Mouse (Mus musculus): ENCODE measurements around the gene Foxa2. TPM values are rescaled to one million over a fixed set of nuclear protein-coding genes. Genes with fewer than 3 reads are reported as not detected.

Foxa2 gene
- polyA plus RNA-seq, 1 experiment from 2014 or later, result 8.3 TPM

GRCm38 (mm10) chr2:148042126-148042640 lies 4.6 kb downstream of the Foxa2 start:
- 25% methylated on average over 3 of the region's 3 CpGs for WGBS
- no peak for ATAC-seq (ENCODE audit: insufficient read depth, low FRiP score)
- H3K27ac ChIP-seq (ENCODE audit: low read length), result no peak overlapping the region
- no peaks in the 10 kb centered on the region for H3K9me3 ChIP-seq (replicated peaks; ENCODE audit: control insufficient read depth, low read length)
- peaks cover 5% of the 10 kb centered on the region; the same call in 1 of the 2 replicates for H3K4me1 ChIP-seq (ENCODE audit: control insufficient read depth, insufficient read depth, low read length)
- no peak overlapping the region for H3K9ac ChIP-seq (ENCODE audit: low read length)
- no peaks in the 10 kb centered on the region for H3K36me3 ChIP-seq (ENCODE audit: control insufficient read depth, insufficient read depth, low read length)
- peaks cover 79% of the 10 kb centered on the region for H3K27me3 ChIP-seq (ENCODE audit: control insufficient read depth, insufficient read depth, low read length)
- H3K4me3 ChIP-seq (replicated peaks; ENCODE audit: low read length), result no peak overlapping the region; the same call in 1 of the 2 replicates
- peak overlapping the region; percentile 68 for H3K4me2 ChIP-seq (ENCODE audit: low read depth, low read length)

GRCm38 (mm10) chr2:148041381-148041780 lies 5.4 kb downstream of the Foxa2 start:
- H3K4me1 ChIP-seq (ENCODE audit: control insufficient read depth, insufficient read depth, low read length), result peaks cover 5% of the 10 kb centered on the region; the same call in 1 of the 2 replicates
- H3K4me3 ChIP-seq (replicated peaks; ENCODE audit: low read length), result no peak overlapping the region
- H3K27me3 ChIP-seq (ENCODE audit: control insufficient read depth, insufficient read depth, low read length), result peaks cover 80% of the 10 kb centered on the region
- H3K27ac ChIP-seq (ENCODE audit: low read length), result peak overlapping the region; percentile 89; the same call in 1 of the 2 replicates
- no peak for ATAC-seq (ENCODE audit: insufficient read depth, low FRiP score)
- no peaks in the 10 kb centered on the region for H3K36me3 ChIP-seq (ENCODE audit: control insufficient read depth, insufficient read depth, low read length)
- H3K4me2 ChIP-seq (ENCODE audit: low read depth, low read length), result peak overlapping the region; percentile 51
- H3K9ac ChIP-seq (ENCODE audit: low read length), result no peak overlapping the region
- H3K9me3 ChIP-seq (replicated peaks; ENCODE audit: control insufficient read depth, low read length), result no peaks in the 10 kb centered on the region
- 19% methylated on average over 5 of the region's 5 CpGs for WGBS

GRCm38 (mm10) chr2:148040236-148041121 lies 6.3 kb downstream of the Foxa2 start:
- peaks cover 3% of the 10 kb centered on the region; the same call in 1 of the 2 replicates for H3K4me1 ChIP-seq (ENCODE audit: control insufficient read depth, insufficient read depth, low read length)
- WGBS, result 1% methylated on average over 37 of the region's 37 CpGs
- peak overlapping the region; percentile 80 for H3K9ac ChIP-seq (ENCODE audit: low read length)
- no peaks in the 10 kb centered on the region for H3K9me3 ChIP-seq (replicated peaks; ENCODE audit: control insufficient read depth, low read length)
- peak overlapping the region; percentile 51 for H3K4me2 ChIP-seq (ENCODE audit: low read depth, low read length)
- peak overlapping the region; percentile 49 for H3K4me3 ChIP-seq (replicated peaks; ENCODE audit: low read length)
- ATAC-seq (ENCODE audit: insufficient read depth, low FRiP score), result 0 out of 2 replicates have a peak, but pooled peaks have one; percentile 2
- H3K27me3 ChIP-seq (ENCODE audit: control insufficient read depth, insufficient read depth, low read length), result peaks cover 75% of the 10 kb centered on the region
- peak overlapping the region; percentile 89 for H3K27ac ChIP-seq (ENCODE audit: low read length)
- H3K36me3 ChIP-seq (ENCODE audit: control insufficient read depth, insufficient read depth, low read length), result no peaks in the 10 kb centered on the region

- peak overlapping the region; percentile 49 for H3K4me3 ChIP-seq (replicated peaks; ENCODE audit: low read length)
These were observed 7.2 kb downstream of the Foxa2 start for GRCm38 (mm10) chr2:148039351-148040235.

GRCm38 (mm10) chr2:148038366-148039310 lies 8.1 kb downstream of the Foxa2 start:
- Histone ChIP-seq H3K9me3 (replicated peaks; ENCODE audit: control insufficient read depth, low read length) (no peaks in the 10 kb centered on the region), H3K4me3 (replicated peaks; ENCODE audit: low read length) (peak overlapping the region; percentile 49), H3K27ac (ENCODE audit: low read length) (peak overlapping the region; percentile 89), H3K27me3 (ENCODE audit: control insufficient read depth, insufficient read depth, low read length) (peaks cover 78% of the 10 kb centered on the region), H3K4me1 (ENCODE audit: control insufficient read depth, insufficient read depth, low read length) (no peaks in the 10 kb centered on the region), H3K9ac (ENCODE audit: low read length) (peak overlapping the region; percentile 80), H3K36me3 (ENCODE audit: control insufficient read depth, insufficient read depth, low read length) (no peaks in the 10 kb centered on the region), H3K4me2 (ENCODE audit: low read depth, low read length) (peak overlapping the region; percentile 51)
- ATAC-seq (ENCODE audit: insufficient read depth, low FRiP score), result no peak
- WGBS, result 2% methylated on average over 42 of the region's 42 CpGs

More at GRCm38 (mm10) chr2:148039351-148040235, 7.2 kb downstream of the Foxa2 start:
- H3K4me2 ChIP-seq (ENCODE audit: low read depth, low read length), result peak overlapping the region; percentile 51
- 1% methylated on average over 53 of the region's 53 CpGs for WGBS
- peak overlapping the region; percentile 80 for H3K9ac ChIP-seq (ENCODE audit: low read length)
- H3K27ac ChIP-seq (ENCODE audit: low read length), result peak overlapping the region; percentile 89
- H3K36me3 ChIP-seq (ENCODE audit: control insufficient read depth, insufficient read depth, low read length), result no peaks in the 10 kb centered on the region
- no peaks in the 10 kb centered on the region for H3K9me3 ChIP-seq (replicated peaks; ENCODE audit: control insufficient read depth, low read length)
- no peaks in the 10 kb centered on the region for H3K4me1 ChIP-seq (ENCODE audit: control insufficient read depth, insufficient read depth, low read length)
- ATAC-seq (ENCODE audit: insufficient read depth, low FRiP score), result peak; percentile 29; the same call in 1 of the 2 replicates
- H3K27me3 ChIP-seq (ENCODE audit: control insufficient read depth, insufficient read depth, low read length), result peaks cover 77% of the 10 kb centered on the region

GRCm38 (mm10) chr2:148036611-148037160 lies 10.1 kb downstream of the Foxa2 start:
- WGBS, result 10% methylated on average over 4 of the region's 4 CpGs
- ATAC-seq (ENCODE audit: insufficient read depth, low FRiP score), result no peak

GRCm38 (mm10) chr2:148030991-148031675 lies 15.6 kb downstream of the Foxa2 start:
- Histone ChIP-seq H3K4me1 (ENCODE audit: control insufficient read depth, insufficient read depth, low read length) (no peaks in the 10 kb centered on the region), H3K36me3 (ENCODE audit: control insufficient read depth, insufficient read depth, low read length) (no peaks in the 10 kb centered on the region), H3K27me3 (ENCODE audit: control insufficient read depth, insufficient read depth, low read length) (peaks cover 38% of the 10 kb centered on the region), H3K9me3 (replicated peaks; ENCODE audit: control insufficient read depth, low read length) (no peaks in the 10 kb centered on the region), H3K27ac (ENCODE audit: low read length) (no peak overlapping the region), H3K9ac (ENCODE audit: low read length) (no peak overlapping the region), H3K4me2 (ENCODE audit: low read depth, low read length) (peak overlapping the region; percentile 32), H3K4me3 (replicated peaks; ENCODE audit: low read length) (no peak overlapping the region; the same call in 1 of the 2 replicates)
- no peak for ATAC-seq (ENCODE audit: insufficient read depth, low FRiP score)
- WGBS, result 14% methylated on average over 6 of the region's 6 CpGs

More at GRCm38 (mm10) chr2:148036611-148037160, 10.1 kb downstream of the Foxa2 start:
- no peak overlapping the region for H3K27ac ChIP-seq (ENCODE audit: low read length)
- peaks cover 75% of the 10 kb centered on the region for H3K27me3 ChIP-seq (ENCODE audit: control insufficient read depth, insufficient read depth, low read length)
- H3K36me3 ChIP-seq (ENCODE audit: control insufficient read depth, insufficient read depth, low read length), result no peaks in the 10 kb centered on the region
- H3K9ac ChIP-seq (ENCODE audit: low read length), result peak overlapping the region; percentile 38; the same call in 1 of the 2 replicates
- H3K4me2 ChIP-seq (ENCODE audit: low read depth, low read length), result peak overlapping the region; percentile 51
- H3K9me3 ChIP-seq (replicated peaks; ENCODE audit: control insufficient read depth, low read length), result no peaks in the 10 kb centered on the region
- H3K4me1 ChIP-seq (ENCODE audit: control insufficient read depth, insufficient read depth, low read length), result no peaks in the 10 kb centered on the region
- H3K4me3 ChIP-seq (replicated peaks; ENCODE audit: low read length), result peak overlapping the region; percentile 7
